Mouse (Mus musculus): ENCODE measurements around the gene Tspan9. TPM values are rescaled to one million over a fixed set of nuclear protein-coding genes. Genes with fewer than 3 reads are reported as not detected.

Gene Tspan9
- polyA plus RNA-seq, 1 experiment from 2014 or later, result 102 TPM

- H3K27me3 ChIP-seq (ENCODE audit: insufficient read depth, low read length), result no peaks in the 10 kb centered on the region
- DNase-seq (ENCODE audit: low spot score) (no peak), ATAC-seq (replicated peaks; ENCODE audit: low FRiP score, low read depth) (no peak)
- no peak overlapping the region for H3K27ac ChIP-seq
- H3K4me1 ChIP-seq (replicated peaks; ENCODE audit: insufficient read depth, low read length), result 0 out of 2 replicates have a peak, but pooled peaks cover 4% of the 10 kb centered on the region
- no peaks in the 10 kb centered on the region for H3K9me3 ChIP-seq (replicated peaks; ENCODE audit: low read length)
- no peak for TF ChIP-seq CTCF (IDR thresholded peaks at IDR 0.05; ENCODE audit: low read depth)
- no peak overlapping the region for H3K4me2 ChIP-seq (ENCODE audit: low read length)
- 61% methylated on average over 7 of the region's 7 CpGs for WGBS
- H3K9ac ChIP-seq (ENCODE audit: low read depth, low read length), result no peak overlapping the region
- no peaks in the 10 kb centered on the region for H3K36me3 ChIP-seq (ENCODE audit: insufficient read depth, low read length)
- H3K4me3 ChIP-seq (replicated peaks; ENCODE audit: low read depth, low read length), result no peak overlapping the region
These were observed 85.2 kb downstream of the Tspan9 start for GRCm38 (mm10) chr6:128058157-128058556.

- no peak overlapping the region for H3K27ac ChIP-seq
- H3K4me2 ChIP-seq (ENCODE audit: low read length), result no peak overlapping the region
- no peaks in the 10 kb centered on the region for H3K9me3 ChIP-seq (replicated peaks; ENCODE audit: low read length)
- H3K27me3 ChIP-seq (ENCODE audit: insufficient read depth, low read length), result no peaks in the 10 kb centered on the region
- no peaks in the 10 kb centered on the region for H3K4me1 ChIP-seq (replicated peaks; ENCODE audit: insufficient read depth, low read length)
- H3K9ac ChIP-seq (ENCODE audit: low read depth, low read length), result no peak overlapping the region
- DNase-seq (ENCODE audit: low spot score), result no peak
- no peak for ATAC-seq (replicated peaks; ENCODE audit: low FRiP score, low read depth)
- no peak for TF ChIP-seq CTCF (IDR thresholded peaks at IDR 0.05; ENCODE audit: low read depth)
- no peaks in the 10 kb centered on the region for H3K36me3 ChIP-seq (ENCODE audit: insufficient read depth, low read length)
- no peak overlapping the region for H3K4me3 ChIP-seq (replicated peaks; ENCODE audit: low read depth, low read length)
- 68% methylated on average over 10 of the region's 10 CpGs for WGBS
These were observed 90.2 kb downstream of the Tspan9 start for GRCm38 (mm10) chr6:128053000-128053732.

GRCm38 (mm10) chr6:128047671-128048070 is 95.7 kb downstream of the Tspan9 start:
- no peaks in the 10 kb centered on the region for H3K9me3 ChIP-seq (replicated peaks; ENCODE audit: low read length)
- WGBS, result 57% methylated on average over 7 of the region's 7 CpGs

DNA sequence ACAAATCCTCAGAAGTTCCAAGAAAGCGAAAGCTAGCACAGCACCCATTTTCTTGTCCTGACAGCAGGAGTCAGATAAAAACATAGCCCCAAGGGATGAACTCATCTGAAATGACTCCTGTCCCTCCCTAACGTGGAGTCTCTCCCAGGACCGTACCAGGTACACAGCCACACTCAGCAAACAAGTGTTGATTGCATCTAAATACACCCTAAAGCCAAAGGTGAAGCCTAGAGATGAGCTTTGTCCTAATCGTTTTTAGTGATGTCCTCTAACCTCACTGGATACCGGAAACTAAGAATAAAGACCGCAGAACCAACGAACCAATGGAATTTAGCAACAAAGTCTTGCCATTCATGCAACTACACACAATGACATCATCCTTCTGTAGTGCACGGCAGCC is 96.2 kb downstream of the Tspan9 start:
- no peak overlapping the region for H3K4me3 ChIP-seq (replicated peaks; ENCODE audit: low read depth, low read length)
- peaks cover 10% of the 10 kb centered on the region for H3K4me1 ChIP-seq (replicated peaks; ENCODE audit: insufficient read depth, low read length)
- DNase-seq (ENCODE audit: low spot score), result no peak
- H3K4me2 ChIP-seq (ENCODE audit: low read length), result no peak overlapping the region
- H3K9me3 ChIP-seq (replicated peaks; ENCODE audit: low read length), result no peaks in the 10 kb centered on the region
- no peak overlapping the region for H3K27ac ChIP-seq
- no peaks in the 10 kb centered on the region for H3K36me3 ChIP-seq (ENCODE audit: insufficient read depth, low read length)
- no peaks in the 10 kb centered on the region for H3K27me3 ChIP-seq (ENCODE audit: insufficient read depth, low read length)
- H3K9ac ChIP-seq (ENCODE audit: low read depth, low read length), result no peak overlapping the region
- 90% methylated on average over 8 of the region's 8 CpGs for WGBS
- TF ChIP-seq CTCF (IDR thresholded peaks at IDR 0.05; ENCODE audit: low read depth), result no peak
- no peak for ATAC-seq (replicated peaks; ENCODE audit: low FRiP score, low read depth)

More at GRCm38 (mm10) chr6:128047671-128048070, 95.7 kb downstream of the Tspan9 start:
- no peak overlapping the region for H3K4me3 ChIP-seq (replicated peaks; ENCODE audit: low read depth, low read length)
- no peak for TF ChIP-seq CTCF (IDR thresholded peaks at IDR 0.05; ENCODE audit: low read depth)
- ATAC-seq (replicated peaks; ENCODE audit: low FRiP score, low read depth) (no peak), DNase-seq (ENCODE audit: low spot score) (no peak)
- peaks cover 6% of the 10 kb centered on the region for H3K4me1 ChIP-seq (replicated peaks; ENCODE audit: insufficient read depth, low read length)
- H3K27me3 ChIP-seq (ENCODE audit: insufficient read depth, low read length), result no peaks in the 10 kb centered on the region
- H3K4me2 ChIP-seq (ENCODE audit: low read length), result no peak overlapping the region
- no peaks in the 10 kb centered on the region for H3K36me3 ChIP-seq (ENCODE audit: insufficient read depth, low read length)
- H3K9ac ChIP-seq (ENCODE audit: low read depth, low read length), result no peak overlapping the region
- no peak overlapping the region for H3K27ac ChIP-seq

GRCm38 (mm10) chr6:128046799-128047198 is 96.6 kb downstream of the Tspan9 start:
- no peak overlapping the region for H3K4me3 ChIP-seq (replicated peaks; ENCODE audit: low read depth, low read length)
- no peak overlapping the region for H3K27ac ChIP-seq
- no peak for TF ChIP-seq CTCF (IDR thresholded peaks at IDR 0.05; ENCODE audit: low read depth)
- ATAC-seq (replicated peaks; ENCODE audit: low FRiP score, low read depth), result no peak
- no peak for DNase-seq (ENCODE audit: low spot score)
- H3K9ac ChIP-seq (ENCODE audit: low read depth, low read length), result no peak overlapping the region
- no peaks in the 10 kb centered on the region for H3K36me3 ChIP-seq (ENCODE audit: insufficient read depth, low read length)
- no peaks in the 10 kb centered on the region for H3K9me3 ChIP-seq (replicated peaks; ENCODE audit: low read length)
- no peaks in the 10 kb centered on the region for H3K27me3 ChIP-seq (ENCODE audit: insufficient read depth, low read length)
- H3K4me2 ChIP-seq (ENCODE audit: low read length), result no peak overlapping the region
- WGBS, result 73% methylated on average over 6 of the region's 6 CpGs
- H3K4me1 ChIP-seq (replicated peaks; ENCODE audit: insufficient read depth, low read length), result peaks cover 15% of the 10 kb centered on the region

DNA sequence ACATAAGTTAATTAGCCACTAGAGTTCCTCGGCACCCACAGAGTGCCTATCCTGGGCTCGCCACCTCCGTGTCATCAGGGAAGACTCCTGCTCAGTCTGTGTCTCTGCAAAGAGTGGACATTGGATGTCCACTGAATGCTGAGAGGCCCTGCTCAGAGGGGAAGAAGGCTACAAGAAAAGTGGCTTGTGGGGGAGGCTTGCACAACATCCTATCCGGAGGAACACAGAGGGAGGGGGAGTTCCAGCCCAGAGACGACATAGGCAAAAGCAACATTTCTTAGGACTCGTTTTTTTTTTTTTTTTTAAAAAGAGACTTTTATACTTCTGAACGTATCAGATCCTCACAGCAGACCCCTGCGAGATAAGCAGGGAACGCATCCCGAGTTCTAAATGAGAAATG is 98.7 kb downstream of the Tspan9 start:
- Histone ChIP-seq H3K4me2 (ENCODE audit: low read length) (no peak overlapping the region), H3K4me3 (replicated peaks; ENCODE audit: low read depth, low read length) (no peak overlapping the region), H3K27ac (no peak overlapping the region), H3K9me3 (replicated peaks; ENCODE audit: low read length) (no peaks in the 10 kb centered on the region), H3K36me3 (ENCODE audit: insufficient read depth, low read length) (no peaks in the 10 kb centered on the region), H3K27me3 (ENCODE audit: insufficient read depth, low read length) (no peaks in the 10 kb centered on the region), H3K4me1 (replicated peaks; ENCODE audit: insufficient read depth, low read length) (peaks cover 18% of the 10 kb centered on the region), H3K9ac (ENCODE audit: low read depth, low read length) (no peak overlapping the region)
- 39% methylated on average over 10 of the region's 10 CpGs for WGBS
- DNase-seq (ENCODE audit: low spot score) (peak; percentile 73), ATAC-seq (replicated peaks; ENCODE audit: low FRiP score, low read depth) (no peak)
- no peak for TF ChIP-seq CTCF (IDR thresholded peaks at IDR 0.05; ENCODE audit: low read depth)

Data from kidney, postnatal 0 days (tissue).